Mouse (Mus musculus): ENCODE measurements around the gene Dnm2.
A peak's percentile ranks its signal among the peaks of the same experiment; 100 is the strongest.
"Not testable (repeated sequence)": the region's sequence is repeated elsewhere in the genome, so short reads cannot be mapped to it uniquely, and the experiment has no call there.

Dnm2 gene

GRCm38 (mm10) chr9:21456246-21456929, 31.7 kb downstream of the Dnm2 start:
- DNase-seq (ENCODE audit: low spot score in 2 of 2) = no peak

GRCm38 (mm10) chr9:21456930-21457634, 32.4 kb downstream of the Dnm2 start:
- no peak for DNase-seq (ENCODE audit: low spot score in 2 of 2)

- DNase-seq (ENCODE audit: low spot score in 2 of 2) = no peak
Observed at GRCm38 (mm10) chr9:21458821-21459220, 34.1 kb downstream of the Dnm2 start.

GRCm38 (mm10) chr9:21460400-21460940, 35.8 kb downstream of the Dnm2 start:
- no peak for DNase-seq (ENCODE audit: low spot score in 2 of 2)

- DNase-seq (ENCODE audit: low spot score in 2 of 2) = no peak
Observed at GRCm38 (mm10) chr9:21463138-21463590, 38.5 kb downstream of the Dnm2 start.

GRCm38 (mm10) chr9:21463766-21464564, 39.3 kb downstream of the Dnm2 start:
- DNase-seq (ENCODE audit: low spot score in 2 of 2) = no peak

- not testable (repeated sequence) for DNase-seq (ENCODE audit: low spot score in 2 of 2)
Observed at GRCm38 (mm10) chr9:21464565-21464928, 39.8 kb downstream of the Dnm2 start.

GRCm38 (mm10) chr9:21469032-21470024, 44.6 kb downstream of the Dnm2 start:
- peak; percentile 49 to 61 for DNase-seq (ENCODE audit: low spot score in 2 of 2)

- DNase-seq (ENCODE audit: low spot score in 2 of 2) = no peak
Observed at GRCm38 (mm10) chr9:21472913-21473312, 48.2 kb downstream of the Dnm2 start.

- no peak for DNase-seq (ENCODE audit: low spot score in 2 of 2)
Observed at GRCm38 (mm10) chr9:21477707-21478106, 53.0 kb downstream of the Dnm2 start.

GRCm38 (mm10) chr9:21484065-21484464, 59.4 kb downstream of the Dnm2 start:
- DNase-seq (ENCODE audit: low spot score in 2 of 2) = no peak

GRCm38 (mm10) chr9:21488246-21488645, 63.5 kb downstream of the Dnm2 start:
- DNase-seq (ENCODE audit: low spot score in 2 of 2) = not testable (repeated sequence)

GRCm38 (mm10) chr9:21490696-21491095, 66.0 kb downstream of the Dnm2 start:
- no peak for DNase-seq (ENCODE audit: low spot score in 2 of 2)

- DNase-seq (ENCODE audit: low spot score in 2 of 2) = no peak
Observed at GRCm38 (mm10) chr9:21493907-21494306, 69.2 kb downstream of the Dnm2 start.

GRCm38 (mm10) chr9:21494726-21495125, 70.0 kb downstream of the Dnm2 start:
- DNase-seq (ENCODE audit: low spot score in 2 of 2) = no peak

- DNase-seq (ENCODE audit: low spot score in 2 of 2) = no peak
Observed at GRCm38 (mm10) chr9:21496308-21497049, 71.8 kb downstream of the Dnm2 start.

- DNase-seq (ENCODE audit: low spot score in 2 of 2) = no peak
Observed at GRCm38 (mm10) chr9:21497050-21497542, 72.4 kb downstream of the Dnm2 start.

- DNase-seq (ENCODE audit: low spot score in 2 of 2) = no peak
Observed at GRCm38 (mm10) chr9:21497664-21498063, 73.0 kb downstream of the Dnm2 start.

- no peak for DNase-seq (ENCODE audit: low spot score in 2 of 2)
Observed at GRCm38 (mm10) chr9:21498284-21498902, 73.7 kb downstream of the Dnm2 start.

- no peak for DNase-seq (ENCODE audit: low spot score in 2 of 2)
Observed at GRCm38 (mm10) chr9:21503352-21503751, 78.6 kb downstream of the Dnm2 start.

Data from thymus, postnatal 10 days (tissue).